Mouse (Mus musculus): Measurements from ENCODE around the gene Zfr. TPM values are rescaled to one million over a fixed set of nuclear protein-coding genes. Genes with fewer than 3 reads are reported as not detected.

Zfr gene
- total and polyA plus RNA-seq, 3 experiments = 47.5 to 89.8 (median 84.9) TPM

GRCm38 (mm10) chr15:12082344-12082743 is 35.3 kb upstream of the Zfr start:
- Histone ChIP-seq H3K27me3 (replicated peaks) (no peaks in the 10 kb centered on the region), H3K4me1 (ENCODE audit: control insufficient read depth in 1 of 2, insufficient read depth in 2 of 2) (peaks cover 0 to 7% of the 10 kb centered on the region in 2 experiments; a peak in 2 of 4 replicates), H3K9ac (ENCODE audit: insufficient read depth, low read depth) (no peak overlapping the region), H3K27ac (ENCODE audit: insufficient read depth, low read depth) (no peak overlapping the region), H3K36me3 (replicated peaks in 1 of 2; ENCODE audit: control insufficient read depth in 1 of 2, insufficient read depth in 1 of 2, low read length in 1 of 2) (no peaks in the 10 kb centered on the region), H3K9me3 (replicated peaks; ENCODE audit: low read length) (no peaks in the 10 kb centered on the region), H3K4me3 (replicated peaks in 1 of 3; ENCODE audit: low read depth in 2 of 3, low read length in 2 of 3, poor library complexity in 1 of 3) (no peak overlapping the region), H3K4me2 (ENCODE audit: insufficient read depth, low read depth, poor library complexity, severe bottlenecking) (no peak overlapping the region), H3K79me2 (replicated peaks; ENCODE audit: control insufficient read depth, extremely low read depth, insufficient read depth, poor library complexity, severe bottlenecking) (no peaks in the 10 kb centered on the region)
- dilution Hi-C loops (cut with MboI; ENCODE audit: extremely low pct_ligation_motif_present, extremely low pct_unique_long_range_greater_than_20kb, low sequenced_read_pairs) (no loop called here), in situ Hi-C loops (cut with MboI; ENCODE audit: low pct_ligation_motif_present, low pct_unique_long_range_greater_than_20kb, low sequenced_read_pairs) (loop anchor here (5.0 kb wide), 1 partner anchor 105 kb away; no protein-coding TSS in a partner anchor)
- no peak for DNase-seq (ENCODE audit: extremely low read depth)
- TF ChIP-seq MXI1 (IDR thresholded peaks at IDR 0.05; ENCODE audit: low read depth, low read length) = no peak
- TF ChIP-seq HCFC1 (IDR thresholded peaks at IDR 0.05; ENCODE audit: low read depth, low read length) = no peak
- no peak for TF ChIP-seq JUND (conservative IDR thresholded peaks at IDR 0.05; ENCODE audit: low read depth, low read length)
- TF ChIP-seq JUN (IDR thresholded peaks at IDR 0.05; ENCODE audit: insufficient read depth, low read depth, low read length) = no peak
- no peak for TF ChIP-seq UBTF (IDR thresholded peaks at IDR 0.05; ENCODE audit: low read depth, low read length)
- no peak for TF ChIP-seq ZMIZ1 (IDR thresholded peaks at IDR 0.05; ENCODE audit: low read depth, low read length)
- TF ChIP-seq CTCF (conservative IDR thresholded peaks at IDR 0.05 in 1 of 2, IDR thresholded peaks at IDR 0.05 in 1 of 2; ENCODE audit: low read depth in 2 of 2, low read length in 2 of 2) = no peak
- TF ChIP-seq ELF1 (IDR thresholded peaks at IDR 0.05; ENCODE audit: low read depth, low read length) = no peak
- no peak for TF ChIP-seq KAT2A (IDR thresholded peaks at IDR 0.05; ENCODE audit: insufficient replicate concordance, low read length)
- TF ChIP-seq RAD21 (IDR thresholded peaks at IDR 0.05; ENCODE audit: low read depth, low read length) = no peak
- TF ChIP-seq CHD2 (IDR thresholded peaks at IDR 0.05; ENCODE audit: low read length) = no peak
- TF ChIP-seq USF2 (conservative IDR thresholded peaks at IDR 0.05; ENCODE audit: low read depth, low read length) = no peak

- H3K4me1 ChIP-seq (ENCODE audit: control insufficient read depth in 1 of 2, insufficient read depth in 2 of 2) = peaks cover 0 to 7% of the 10 kb centered on the region in 2 experiments; a peak in 2 of 4 replicates
- H3K79me2 ChIP-seq (replicated peaks; ENCODE audit: control insufficient read depth, extremely low read depth, insufficient read depth, poor library complexity, severe bottlenecking) = no peaks in the 10 kb centered on the region
- DNase-seq (ENCODE audit: extremely low read depth) = no peak
- in situ Hi-C loops (cut with MboI; ENCODE audit: low pct_ligation_motif_present, low pct_unique_long_range_greater_than_20kb, low sequenced_read_pairs) (loop anchor here (5.0 kb wide), 1 partner anchor 107 kb away; no protein-coding TSS in a partner anchor), dilution Hi-C loops (cut with MboI; ENCODE audit: extremely low pct_ligation_motif_present, extremely low pct_unique_long_range_greater_than_20kb, low sequenced_read_pairs) (no loop called here)
- TF ChIP-seq BHLHE40 (IDR thresholded peaks at IDR 0.05; ENCODE audit: low read depth, low read length) (no peak), CTCF (conservative IDR thresholded peaks at IDR 0.05 in 1 of 2, IDR thresholded peaks at IDR 0.05 in 1 of 2; ENCODE audit: low read depth in 2 of 2, low read length in 2 of 2) (no peak), PAX5 (IDR thresholded peaks at IDR 0.05; ENCODE audit: low read length) (no peak)
- no peak overlapping the region for H3K9ac ChIP-seq (ENCODE audit: insufficient read depth, low read depth)
- no peak overlapping the region for H3K4me3 ChIP-seq (replicated peaks in 1 of 3; ENCODE audit: low read depth in 2 of 3, low read length in 2 of 3, poor library complexity in 1 of 3)
- H3K36me3 ChIP-seq (replicated peaks in 1 of 2; ENCODE audit: control insufficient read depth in 1 of 2, insufficient read depth in 1 of 2, low read length in 1 of 2) = no peaks in the 10 kb centered on the region
- H3K27me3 ChIP-seq (replicated peaks) = no peaks in the 10 kb centered on the region
- H3K9me3 ChIP-seq (replicated peaks; ENCODE audit: low read length) = no peaks in the 10 kb centered on the region
- H3K27ac ChIP-seq (ENCODE audit: insufficient read depth, low read depth) = no peak overlapping the region
- H3K4me2 ChIP-seq (ENCODE audit: insufficient read depth, low read depth, poor library complexity, severe bottlenecking) = no peak overlapping the region
Measured at GRCm38 (mm10) chr15:12084164-12084563, 33.5 kb upstream of the Zfr start.
